Mouse (Mus musculus): Measurements from ENCODE around the gene Olfr332. TPM values are rescaled to one million over a fixed set of nuclear protein-coding genes. Genes with fewer than 3 reads are reported as not detected.

The Olfr332 gene
- total RNA-seq (2023): not detected

GRCm38 (mm10) chr11:58492455-58492854 is at the start of gene Olfr332:
Olfr332 (minus strand) TSS chr11:58492555.

GRCm38 (mm10) chr11:58534736-58535135 is 42.4 kb upstream of the Olfr332 start, which contains the start of gene Olfr330:
Olfr330 (minus strand) TSS chr11:58534836.

GRCm38 (mm10) chr11:58502472-58502871 is 10.1 kb upstream of the Olfr332 start, which contains the start of gene Olfr331:
Olfr331 (minus strand) TSS chr11:58502572.

GRCm38 (mm10) chr11:58462170-58462569 is 30.2 kb downstream of the Olfr332 start, which contains the start of gene Olfr30:
Olfr30 (minus strand) TSS chr11:58462270.

GRCm38 (mm10) chr11:58452759-58453158 is 39.6 kb downstream of the Olfr332 start, which contains the start of gene Lypd9:
Lypd9 (minus strand) TSS chr11:58452923.

Other genes starting within 250 kb of the Olfr332 start
- gene 4930438A08Rik, start 217.8 kb downstream of the Olfr332 start, total RNA-seq (2023): 10 to 100 TPM; 78.3 to 95.3 TPM
- 10 to 100 TPM; 10.7 to 13.9 TPM for gene Zfp692, start 185.5 kb downstream of the Olfr332 start, total RNA-seq (2023)
- 10 to 100 TPM; 21.6 to 22.7 TPM for gene Zfp672, start 162.2 kb downstream of the Olfr332 start, total RNA-seq (2023)
- gene Sh3bp5l, start 161.8 kb downstream of the Olfr332 start, total RNA-seq (2023): 10 to 100 TPM; 28.1 to 32.3 TPM
- gene Lypd8, start 113.5 kb downstream of the Olfr332 start, total RNA-seq (2023): not detected
- gene 1810065E05Rik, start 71.4 kb downstream of the Olfr332 start, total RNA-seq (2023): not detected
- gene Gm12253, start 60.0 kb downstream of the Olfr332 start, total RNA-seq (2023): not detected
- gene Lypd9, start 39.6 kb downstream of the Olfr332 start, total RNA-seq (2023): not detected
- gene Olfr30, start 30.3 kb downstream of the Olfr332 start, total RNA-seq (2023): not detected
- gene Olfr331, start 10.0 kb upstream of the Olfr332 start, total RNA-seq (2023): not detected
- not detected for gene Olfr330, start 42.3 kb upstream of the Olfr332 start, total RNA-seq (2023)
- gene Olfr329-ps, start 53.9 kb upstream of the Olfr332 start, total RNA-seq (2023): not detected
- gene Olfr328, start 63.1 kb upstream of the Olfr332 start, total RNA-seq (2023): under 1 TPM; 0.16 to 0.44 TPM
- not detected for gene Olfr224, start 78.0 kb upstream of the Olfr332 start, total RNA-seq (2023)
- gene Olfr325, start 85.2 kb upstream of the Olfr332 start, total RNA-seq (2023): not detected
- gene Olfr324, start 102.6 kb upstream of the Olfr332 start, total RNA-seq (2023): not detected
- gene 2210407C18Rik, start 123.5 kb upstream of the Olfr332 start, total RNA-seq (2023): not detected
- gene Olfr323, start 137.9 kb upstream of the Olfr332 start, total RNA-seq (2023): not detected
- 1 to 10 TPM in 1 of 2 experiments, under 1 TPM in 1; 0.88 to 1.2 TPM for gene Trim58, start 147.9 kb upstream of the Olfr332 start, total RNA-seq (2023)
- gene Olfr322, start 166.2 kb upstream of the Olfr332 start, total RNA-seq (2023): under 1 TPM in 1 of 2 experiments, not detected in 1; 0.07 TPM
- gene Olfr320, start 188.5 kb upstream of the Olfr332 start, total RNA-seq (2023): not detected
- not detected for gene Olfr319, start 206.6 kb upstream of the Olfr332 start, total RNA-seq (2023)
- under 1 TPM; 0.11 to 0.18 TPM for gene Olfr318, start 231.5 kb upstream of the Olfr332 start, total RNA-seq (2023)
- gene Olfr317, start 246.7 kb upstream of the Olfr332 start, total RNA-seq (2023): not detected

All from neutrophil, adult 59 days (primary cell).